9 mouse cellular contexts compared by ENCODE assay signal in the genomic region with DNA sequence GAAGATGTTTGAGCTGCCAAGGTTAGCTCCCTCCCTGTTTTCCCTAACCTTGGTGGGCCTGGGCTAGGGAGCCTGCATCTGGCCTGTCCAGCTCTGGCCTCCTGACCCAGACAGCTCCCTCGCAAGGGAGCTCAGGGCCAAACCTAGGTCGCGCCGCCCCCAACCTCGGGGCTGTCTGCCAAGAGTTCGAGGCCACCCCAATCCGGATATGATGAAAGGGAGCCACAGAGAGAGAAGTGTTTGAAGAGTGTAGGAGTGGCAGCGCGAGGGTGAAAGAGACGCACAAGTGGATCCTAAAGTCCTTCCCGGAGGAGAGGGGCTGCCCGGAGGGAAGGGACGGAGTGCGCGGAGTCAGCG. TPM values are rescaled to one million over a fixed set of nuclear protein-coding genes. Genes with fewer than 3 reads are reported as not detected.
DNase-seq lines count a peak whose midpoint lies in the region; ATAC-seq and TF ChIP-seq lines count a peak whose summit lies in the region.
"Had no signal": no experiment of that assay in that cellular context is flagged by ENCODE, and none has a peak within 500 bp of the region (broad histone marks: within the 10 kb centered on the region; RNA-seq: fewer than 3 reads in every experiment).

A gene (plus strand): TSS at position 201 of the 357 bp plus-strand sequence.

- WGBS in bone marrow, adult 2 months = 1% methylated on average over 16 of the region's 16 CpGs
- 2% methylated on average over 16 of the region's 16 CpGs for WGBS in intestine, embryonic 15.5 days
- WGBS in liver, embryonic 16.5 days (ENCODE audit: insufficient replicate concordance) = 2% methylated on average over 16 of the region's 16 CpGs
- WGBS in neural tube, embryonic 13.5 days = under 1% methylated on average over 16 of the region's 16 CpGs

- DNase-seq in layer of hippocampus, adult 2 months (ENCODE audit: low spot score in 2 of 2) = no peak
- DNase-seq in layer of hippocampus, adult 11-12 months (ENCODE audit: low spot score) = no peak
- DNase-seq in embryo, embryonic 10 days (ENCODE audit: low spot score) = no peak

- H3K4me2 ChIP-seq in intestine, embryonic 15.5 days (replicated peaks) = peak within 1 kb of the TSS; percentile 84
- peak within 1 kb of the TSS; percentile 49 for H3K4me2 ChIP-seq in liver, embryonic 16.5 days (ENCODE audit: low read depth, low read length)
- H3K4me2 ChIP-seq in neural tube, embryonic 13.5 days = peak within 1 kb of the TSS; percentile 88

- no peaks in the 10 kb centered on the region for H3K9me3 ChIP-seq in intestine, embryonic 15.5 days
- H3K9me3 ChIP-seq in liver, embryonic 16.5 days (replicated peaks; ENCODE audit: control insufficient read depth, low read length) = no peaks in the 10 kb centered on the region
- no peaks in the 10 kb centered on the region for H3K9me3 ChIP-seq in neural tube, embryonic 13.5 days

- no peaks in the 10 kb centered on the region for H3K27me3 ChIP-seq in intestine, embryonic 15.5 days (replicated peaks)
- peaks cover 4% of the 10 kb centered on the region; the same call in 1 of the 2 replicates for H3K27me3 ChIP-seq in liver, embryonic 16.5 days (ENCODE audit: control insufficient read depth, insufficient read depth, low read depth, low read length)
- H3K27me3 ChIP-seq in neural tube, embryonic 13.5 days = peaks cover 16% of the 10 kb centered on the region; the same call in 1 of the 2 replicates

- no peaks in the 10 kb centered on the region for H3K36me3 ChIP-seq in intestine, embryonic 15.5 days
- no peaks in the 10 kb centered on the region for H3K36me3 ChIP-seq in liver, embryonic 16.5 days (ENCODE audit: control insufficient read depth, insufficient read depth)
- H3K36me3 ChIP-seq in neural tube, embryonic 13.5 days = no peaks in the 10 kb centered on the region

- TF ChIP-seq POLR2A in bone marrow, adult 2 months (IDR thresholded peaks at IDR 0.05; ENCODE audit: borderline replicate concordance, control insufficient read depth, low read depth, low read length) = no peak

- ATAC-seq in granulocyte monocyte progenitor cell, adult 5-6 weeks (replicated peaks; ENCODE audit: poor library complexity, severe bottlenecking) = peak; percentile 66
- peak; percentile 62 for ATAC-seq in intestine, embryonic 15.5 days
- peak; percentile 49 for ATAC-seq in liver, embryonic 16.5 days (ENCODE audit: low read depth)
- ATAC-seq in neural tube, embryonic 13.5 days (ENCODE audit: low read depth) = peak; percentile 48

- no peaks in the 10 kb centered on the region; the same call in 1 of the 2 replicates for H3K4me1 ChIP-seq in bone marrow, adult 2 months (ENCODE audit: control insufficient read depth, insufficient read depth, low read length)
- no peaks in the 10 kb centered on the region for H3K4me1 ChIP-seq in intestine, embryonic 15.5 days (replicated peaks)
- H3K4me1 ChIP-seq in liver, embryonic 16.5 days (ENCODE audit: control insufficient read depth, low read depth, low read length) = no peaks in the 10 kb centered on the region
- peaks cover 16% of the 10 kb centered on the region for H3K4me1 ChIP-seq in neural tube, embryonic 13.5 days (replicated peaks)

- H3K9ac ChIP-seq in intestine, embryonic 15.5 days = peak within 1 kb of the TSS; percentile 79
- peak within 1 kb of the TSS; percentile 53 for H3K9ac ChIP-seq in liver, embryonic 16.5 days (ENCODE audit: low read depth, low read length)
- peak within 1 kb of the TSS; percentile 74 for H3K9ac ChIP-seq in neural tube, embryonic 13.5 days

- H3K27ac ChIP-seq in layer of hippocampus, adult 2 months = peak within 1 kb of the TSS; percentile 15; the same call in 1 of the 2 replicates
- peak within 1 kb of the TSS; percentile 39 for H3K27ac ChIP-seq in bone marrow, adult 2 months (ENCODE audit: control insufficient read depth, insufficient read depth, low read depth, low read length, poor library complexity)
- H3K27ac ChIP-seq in intestine, embryonic 15.5 days = peak within 1 kb of the TSS; percentile 84
- peak within 1 kb of the TSS; percentile 43; the same call in 1 of the 2 replicates for H3K27ac ChIP-seq in liver, embryonic 16.5 days (ENCODE audit: low read length)
- no peak within 1 kb of the TSS for H3K27ac ChIP-seq in neural tube, embryonic 13.5 days (replicated peaks)

- no peak for TF ChIP-seq CTCF in layer of hippocampus, adult 2 months (conservative IDR thresholded peaks at IDR 0.05)
- no peak for TF ChIP-seq CTCF in bone marrow, adult 2 months (IDR thresholded peaks at IDR 0.05; ENCODE audit: control insufficient read depth, insufficient read depth, low read length)

- peak within 1 kb of the TSS; percentile 63 for H3K4me3 ChIP-seq in layer of hippocampus, adult 2 months
- H3K4me3 ChIP-seq in bone marrow, adult 2 months (replicated peaks; ENCODE audit: control insufficient read depth, low read depth, low read length) = peak within 1 kb of the TSS; percentile 93
- H3K4me3 ChIP-seq in intestine, embryonic 15.5 days (replicated peaks) = peak within 1 kb of the TSS; percentile 76
- H3K4me3 ChIP-seq in liver, embryonic 16.5 days (ENCODE audit: low read depth, low read length) = peak within 1 kb of the TSS; percentile 66
- peak within 1 kb of the TSS; percentile 57 for H3K4me3 ChIP-seq in neural tube, embryonic 13.5 days

RNA-seq across cellular contexts. Expression of the gene that starts here (rescaled TPM):
- total RNA-seq in layer of hippocampus, adult 2 months (2021) = 1 to 10 TPM; 3.1 to 3.9 TPM
- polyA plus RNA-seq in bone marrow, adult 2 months (2011; ENCODE audit: insufficient read depth, insufficient read length, low replicate concordance, missing spikeins) = 2.5 and 5.8 TPM in 2 replicates
- 10.8 and 13.3 TPM in 2 replicates for total RNA-seq in granulocyte monocyte progenitor cell, adult 5-6 weeks (2014; fragmentation: Nextera tagmentation)
- total RNA-seq in granulocyte monocyte progenitor cell, adult 5-6 weeks (2017) = 8.7 and 15.6 TPM in 2 replicates
- polyA plus RNA-seq in intestine, embryonic 15.5 days (2015; fragmentation: Nextera tagmentation; extraction: Ambion mirVana) = 4.1 and 4.5 TPM in 2 replicates
- 0.89 and 1.1 TPM in 2 replicates for polyA plus RNA-seq in liver, embryonic 16.5 days (2015; fragmentation: Nextera tagmentation; extraction: Ambion mirVana)
- 0.57 and 1.2 TPM in 2 replicates for polyA plus RNA-seq in neural tube, embryonic 13.5 days (2015; fragmentation: Nextera tagmentation; extraction: Ambion mirVana)
- total RNA-seq: MEL had no signal
